Mouse (Mus musculus): ENCODE measurements at regions not wholly inside any gene's neighbourhood (a gene's known extent, or its start where the extent isn't known, plus 50 kb on each side); places are given as distances from the start of the nearest gene placed in this dataset.
"Not testable (repeated sequence)": the region's sequence is repeated elsewhere in the genome, so short reads cannot be mapped to it uniquely, and the experiment has no call there.

DNA sequence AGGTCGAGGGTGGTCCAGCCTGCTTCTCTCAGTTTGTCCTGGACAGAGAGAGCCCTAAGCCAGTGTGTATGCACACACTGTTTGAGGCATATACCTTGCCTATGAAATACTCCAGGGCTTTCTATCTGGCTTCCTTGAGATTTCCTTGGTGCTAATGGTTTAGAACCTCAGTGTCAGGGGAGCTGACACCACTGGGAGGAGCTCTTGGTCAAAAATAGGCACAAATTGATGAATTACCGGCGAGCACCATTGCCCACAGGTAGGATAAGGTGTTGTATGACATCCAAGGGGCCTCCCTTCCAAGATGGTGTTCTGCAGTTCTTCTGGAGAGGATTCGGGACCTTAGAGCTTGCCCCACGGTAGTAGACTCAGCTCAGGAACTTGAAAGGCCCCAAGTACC is 129.0 kb downstream of the Cyld start:
- H3K36me3 ChIP-seq (ENCODE audit: control insufficient read depth, insufficient read depth, low read length), result no peaks in the 10 kb centered on the region
- H3K27ac ChIP-seq (ENCODE audit: insufficient read depth, low read depth, low read length), result no peak overlapping the region
- 44% methylated on average over 5 of the region's 5 CpGs for WGBS

GRCm38 (mm10) chr8:88823931-88824330 is 127.1 kb downstream of the Cyld start:
- DNase-seq, result no peak
- H3K36me3 ChIP-seq (ENCODE audit: control insufficient read depth, insufficient read depth, low read length), result no peaks in the 10 kb centered on the region
- no peak overlapping the region for H3K27ac ChIP-seq (ENCODE audit: insufficient read depth, low read depth, low read length)
- H3K27me3 ChIP-seq (replicated peaks; ENCODE audit: control insufficient read depth, insufficient read depth, low read length), result no peaks in the 10 kb centered on the region
- TF ChIP-seq CTCF (conservative IDR thresholded peaks at IDR 0.05; ENCODE audit: insufficient read depth, insufficient read length, low read depth, low read length), result no peak
- no peak for TF ChIP-seq POLR2A (IDR thresholded peaks at IDR 0.05; ENCODE audit: low read depth, low read length)
- H3K4me3 ChIP-seq (ENCODE audit: insufficient read depth, low read depth, low read length), result no peak overlapping the region
- no peaks in the 10 kb centered on the region for H3K4me1 ChIP-seq (ENCODE audit: control insufficient read depth, insufficient read depth, low read length)
- 84% methylated on average over 7 of the region's 7 CpGs for WGBS

More for the DNA sequence above, 129.0 kb downstream of the Cyld start:
- peak; percentile 48 for DNase-seq
- TF ChIP-seq POLR2A (IDR thresholded peaks at IDR 0.05; ENCODE audit: low read depth, low read length) (no peak), CTCF (conservative IDR thresholded peaks at IDR 0.05; ENCODE audit: insufficient read depth, insufficient read length, low read depth, low read length) (peak; percentile 56)
- Histone ChIP-seq H3K4me1 (ENCODE audit: control insufficient read depth, insufficient read depth, low read length) (no peaks in the 10 kb centered on the region), H3K27me3 (replicated peaks; ENCODE audit: control insufficient read depth, insufficient read depth, low read length) (no peaks in the 10 kb centered on the region), H3K4me3 (ENCODE audit: insufficient read depth, low read depth, low read length) (no peak overlapping the region)

- no peak for DNase-seq
- H3K27ac ChIP-seq (ENCODE audit: insufficient read depth, low read depth, low read length), result no peak overlapping the region
- H3K4me1 ChIP-seq (ENCODE audit: control insufficient read depth, insufficient read depth, low read length), result no peaks in the 10 kb centered on the region
- TF ChIP-seq POLR2A (IDR thresholded peaks at IDR 0.05; ENCODE audit: low read depth, low read length) (no peak), CTCF (conservative IDR thresholded peaks at IDR 0.05; ENCODE audit: insufficient read depth, insufficient read length, low read depth, low read length) (no peak)
- no peak overlapping the region for H3K4me3 ChIP-seq (ENCODE audit: insufficient read depth, low read depth, low read length)
- 82% methylated on average over 5 of the region's 5 CpGs for WGBS
- H3K36me3 ChIP-seq (ENCODE audit: control insufficient read depth, insufficient read depth, low read length), result no peaks in the 10 kb centered on the region
- H3K27me3 ChIP-seq (replicated peaks; ENCODE audit: control insufficient read depth, insufficient read depth, low read length), result no peaks in the 10 kb centered on the region
These were observed 123.5 kb downstream of the Cyld start for GRCm38 (mm10) chr8:88820275-88820850.

GRCm38 (mm10) chr8:88816461-88816860 is 119.6 kb downstream of the Cyld start:
- no peak for DNase-seq

DNA sequence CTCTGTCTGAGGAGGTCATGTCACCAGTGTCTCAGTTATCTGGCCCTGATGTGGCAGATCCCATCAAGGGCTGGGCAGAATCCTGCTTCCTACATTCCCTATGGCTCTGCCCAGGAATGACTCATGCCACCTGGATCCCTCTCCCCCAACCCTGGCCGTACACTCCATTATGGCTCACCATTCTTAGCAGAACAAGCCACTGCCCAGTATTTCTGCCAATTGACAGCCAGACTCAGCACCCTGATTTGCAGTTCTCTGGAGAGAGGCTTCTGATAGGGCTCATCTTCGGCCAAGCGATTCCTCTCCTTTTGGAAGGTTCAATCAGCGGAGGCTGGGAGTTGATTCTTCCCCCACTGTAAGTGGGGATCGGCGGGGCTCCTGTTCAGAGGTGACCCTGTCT is 117.4 kb downstream of the Cyld start:
- H3K27me3 ChIP-seq (replicated peaks; ENCODE audit: control insufficient read depth, insufficient read depth, low read length), result no peaks in the 10 kb centered on the region
- H3K27ac ChIP-seq (ENCODE audit: insufficient read depth, low read depth, low read length), result no peak overlapping the region
- 92% methylated on average over 6 of the region's 6 CpGs for WGBS
- H3K36me3 ChIP-seq (ENCODE audit: control insufficient read depth, insufficient read depth, low read length), result no peaks in the 10 kb centered on the region
- no peaks in the 10 kb centered on the region for H3K4me1 ChIP-seq (ENCODE audit: control insufficient read depth, insufficient read depth, low read length)
- no peak overlapping the region for H3K4me3 ChIP-seq (ENCODE audit: insufficient read depth, low read depth, low read length)
- TF ChIP-seq POLR2A (IDR thresholded peaks at IDR 0.05; ENCODE audit: low read depth, low read length) (no peak), CTCF (conservative IDR thresholded peaks at IDR 0.05; ENCODE audit: insufficient read depth, insufficient read length, low read depth, low read length) (no peak)
- DNase-seq, result no peak

More at GRCm38 (mm10) chr8:88816461-88816860, 119.6 kb downstream of the Cyld start:
- Histone ChIP-seq H3K4me3 (ENCODE audit: insufficient read depth, low read depth, low read length) (no peak overlapping the region), H3K27me3 (replicated peaks; ENCODE audit: control insufficient read depth, insufficient read depth, low read length) (no peaks in the 10 kb centered on the region), H3K27ac (ENCODE audit: insufficient read depth, low read depth, low read length) (no peak overlapping the region), H3K36me3 (ENCODE audit: control insufficient read depth, insufficient read depth, low read length) (no peaks in the 10 kb centered on the region), H3K4me1 (ENCODE audit: control insufficient read depth, insufficient read depth, low read length) (no peaks in the 10 kb centered on the region)
- TF ChIP-seq CTCF (conservative IDR thresholded peaks at IDR 0.05; ENCODE audit: insufficient read depth, insufficient read length, low read depth, low read length), result no peak
- WGBS, result 75% methylated on average over 5 of the region's 5 CpGs

DNA sequence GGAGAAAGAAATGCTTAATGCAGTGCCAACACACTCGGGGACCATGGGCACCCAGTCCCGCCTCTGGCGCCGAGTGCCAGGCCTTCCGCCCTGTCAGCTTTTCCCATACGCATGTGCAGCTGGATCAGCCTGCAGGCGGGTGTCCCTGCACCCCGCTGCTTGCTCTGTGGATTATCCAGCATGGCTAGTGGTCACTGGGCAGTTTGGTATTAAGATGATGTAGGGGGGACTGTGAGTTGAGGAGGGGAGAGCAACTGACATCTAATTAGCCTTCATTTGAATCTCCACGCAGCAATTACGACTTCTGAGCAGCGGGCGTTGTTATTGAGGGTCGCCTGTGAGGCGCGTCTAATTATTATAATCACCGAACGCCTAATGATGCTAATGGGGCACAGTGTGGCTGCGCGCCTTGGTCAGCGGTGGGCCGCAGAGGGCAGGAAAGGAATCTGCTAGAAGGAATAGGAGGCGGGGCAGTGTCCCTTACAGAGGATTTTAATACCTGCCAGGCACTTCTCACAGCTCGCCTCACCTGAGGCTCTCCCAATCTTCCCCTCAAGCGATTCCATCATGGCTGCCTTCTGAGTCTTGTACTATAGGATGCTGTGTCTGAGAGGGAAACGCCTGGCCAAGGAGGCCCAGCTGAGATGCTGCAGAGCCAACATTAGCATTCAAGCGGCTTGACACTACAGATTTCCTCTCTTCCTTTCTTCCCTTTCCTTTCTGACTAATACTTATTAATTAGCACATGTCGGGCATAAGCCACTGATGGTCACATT is 116.3 kb downstream of the Cyld start:
- TF ChIP-seq POLR2A (IDR thresholded peaks at IDR 0.05; ENCODE audit: low read depth, low read length) (no peak), CTCF (conservative IDR thresholded peaks at IDR 0.05; ENCODE audit: insufficient read depth, insufficient read length, low read depth, low read length) (no peak)

GRCm38 (mm10) chr8:88806851-88807250 is 110.0 kb downstream of the Cyld start:
- not testable (repeated sequence) for H3K4me1 ChIP-seq (ENCODE audit: control insufficient read depth, insufficient read depth, low read length); H3K4me3 ChIP-seq (ENCODE audit: insufficient read depth, low read depth, low read length); H3K36me3 ChIP-seq (ENCODE audit: control insufficient read depth, insufficient read depth, low read length); H3K27me3 ChIP-seq (replicated peaks; ENCODE audit: control insufficient read depth, insufficient read depth, low read length); DNase-seq; H3K27ac ChIP-seq (ENCODE audit: insufficient read depth, low read depth, low read length)
- 90% methylated on average over 10 of the region's 10 CpGs for WGBS

More for the DNA sequence above, 116.3 kb downstream of the Cyld start:
- Histone ChIP-seq H3K36me3 (ENCODE audit: control insufficient read depth, insufficient read depth, low read length) (no peaks in the 10 kb centered on the region), H3K27me3 (replicated peaks; ENCODE audit: control insufficient read depth, insufficient read depth, low read length) (no peaks in the 10 kb centered on the region), H3K4me3 (ENCODE audit: insufficient read depth, low read depth, low read length) (no peak overlapping the region), H3K27ac (ENCODE audit: insufficient read depth, low read depth, low read length) (no peak overlapping the region), H3K4me1 (ENCODE audit: control insufficient read depth, insufficient read depth, low read length) (no peaks in the 10 kb centered on the region)
- no peak for DNase-seq
- WGBS, result 56% methylated on average over 27 of the region's 27 CpGs
